15 mouse cellular contexts compared by ENCODE assay signal in the genomic region with DNA sequence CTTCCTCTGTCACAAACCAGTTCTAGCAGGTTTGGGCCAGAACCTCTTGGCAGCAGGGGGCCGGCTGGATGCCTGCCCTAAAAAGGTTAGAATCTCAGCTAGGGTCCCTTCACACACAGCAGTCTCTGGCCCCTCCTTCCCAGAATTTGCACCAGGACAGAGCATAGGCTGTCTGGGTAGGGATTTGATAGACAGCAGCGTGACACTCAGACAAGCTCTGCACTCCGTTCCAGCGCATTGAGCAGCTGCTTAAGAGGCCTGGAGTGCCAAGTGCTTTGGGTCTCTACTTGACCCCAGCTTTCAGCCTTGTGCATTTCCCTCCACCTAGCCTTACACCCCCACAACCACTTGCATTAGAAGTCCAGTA. TPM values are rescaled to one million over a fixed set of nuclear protein-coding genes. Genes with fewer than 3 reads are reported as not detected.
DNase-seq lines count a peak whose midpoint lies in the region; ATAC-seq lines count a peak whose summit lies in the region.
"Had no signal": no experiment of that assay in that cellular context is flagged by ENCODE, and none has a peak within 500 bp of the region (broad histone marks: within the 10 kb centered on the region; RNA-seq: fewer than 3 reads in every experiment).

No protein-coding gene starts in this region.

- H3K36me3 ChIP-seq in hindbrain, embryonic 11.5 days (ENCODE audit: control insufficient read depth, insufficient read depth, low read length), result no peaks in the 10 kb centered on the region
- no peaks in the 10 kb centered on the region for H3K36me3 ChIP-seq in hindbrain, embryonic 16.5 days (ENCODE audit: control insufficient read depth, insufficient read depth, low read length)
- no peaks in the 10 kb centered on the region for H3K36me3 ChIP-seq in neural tube, embryonic 11.5 days (ENCODE audit: control insufficient read depth, insufficient read depth, low read length)
- no peaks in the 10 kb centered on the region for H3K36me3 ChIP-seq in neural tube, embryonic 15.5 days
- H3K36me3 ChIP-seq in embryonic facial prominence, embryonic 15.5 days, result no peaks in the 10 kb centered on the region

- H3K4me3 ChIP-seq in hindbrain, embryonic 11.5 days (ENCODE audit: low read depth, low read length), result no peak overlapping the region
- no peak overlapping the region for H3K4me3 ChIP-seq in hindbrain, embryonic 16.5 days (ENCODE audit: low read length)
- no peak overlapping the region for H3K4me3 ChIP-seq in neural tube, embryonic 11.5 days (ENCODE audit: low read depth, low read length)
- H3K4me3 ChIP-seq in neural tube, embryonic 15.5 days (replicated peaks), result no peak overlapping the region
- peak overlapping the region; percentile 32 for H3K4me3 ChIP-seq in embryonic facial prominence, embryonic 15.5 days (replicated peaks)

- H3K27ac ChIP-seq in hindbrain, embryonic 11.5 days (ENCODE audit: low read depth, low read length), result no peak overlapping the region
- H3K27ac ChIP-seq in hindbrain, embryonic 16.5 days (ENCODE audit: low read depth, low read length), result no peak overlapping the region
- H3K27ac ChIP-seq in neural tube, embryonic 11.5 days (ENCODE audit: low read depth, low read length), result no peak overlapping the region
- H3K27ac ChIP-seq in neural tube, embryonic 15.5 days (replicated peaks), result no peak overlapping the region
- peak overlapping the region; percentile 65; the same call in 1 of the 2 replicates for H3K27ac ChIP-seq in embryonic facial prominence, embryonic 15.5 days (replicated peaks)
- H3K27ac ChIP-seq: liver, embryonic 14.5 days had no signal

- no peak overlapping the region for H3K9ac ChIP-seq in hindbrain, embryonic 11.5 days (ENCODE audit: low read depth, low read length)
- no peak overlapping the region for H3K9ac ChIP-seq in hindbrain, embryonic 16.5 days (ENCODE audit: low read depth, low read length)
- no peak overlapping the region for H3K9ac ChIP-seq in neural tube, embryonic 11.5 days (ENCODE audit: low read length)
- no peak overlapping the region for H3K9ac ChIP-seq in neural tube, embryonic 15.5 days (replicated peaks)
- H3K9ac ChIP-seq in embryonic facial prominence, embryonic 15.5 days, result no peak overlapping the region
- H3K9ac ChIP-seq: liver, embryonic 14.5 days had no signal

- H3K4me1 ChIP-seq in hindbrain, embryonic 11.5 days (replicated peaks; ENCODE audit: control insufficient read depth, insufficient read depth, low read length), result peaks cover 14% of the 10 kb centered on the region; the same call in 1 of the 2 replicates
- peaks cover 9% of the 10 kb centered on the region for H3K4me1 ChIP-seq in hindbrain, embryonic 16.5 days (ENCODE audit: control insufficient read depth, insufficient read depth, low read depth, low read length)
- peaks cover 10% of the 10 kb centered on the region; the same call in 1 of the 2 replicates for H3K4me1 ChIP-seq in neural tube, embryonic 11.5 days (ENCODE audit: control insufficient read depth, insufficient read depth, low read length)
- H3K4me1 ChIP-seq in neural tube, embryonic 15.5 days, result peaks cover 26% of the 10 kb centered on the region
- peaks cover 52% of the 10 kb centered on the region for H3K4me1 ChIP-seq in embryonic facial prominence, embryonic 15.5 days

- H3K27me3 ChIP-seq in hindbrain, embryonic 11.5 days (ENCODE audit: control insufficient read depth, insufficient read depth, low read length), result peaks cover 83% of the 10 kb centered on the region
- peaks cover 62% of the 10 kb centered on the region for H3K27me3 ChIP-seq in hindbrain, embryonic 16.5 days (replicated peaks; ENCODE audit: control insufficient read depth, insufficient read depth, low read length)
- peaks cover 77% of the 10 kb centered on the region for H3K27me3 ChIP-seq in neural tube, embryonic 11.5 days (ENCODE audit: control insufficient read depth, insufficient read depth, low read length)
- H3K27me3 ChIP-seq in neural tube, embryonic 15.5 days (replicated peaks), result peaks cover 96% of the 10 kb centered on the region
- peaks cover 87% of the 10 kb centered on the region for H3K27me3 ChIP-seq in embryonic facial prominence, embryonic 15.5 days

- 1% methylated on average over 4 of the region's 4 CpGs for WGBS in hindbrain, embryonic 11.5 days
- 11% methylated on average over 4 of the region's 4 CpGs for WGBS in hindbrain, embryonic 16.5 days
- 1% methylated on average over 4 of the region's 4 CpGs for WGBS in neural tube, embryonic 11.5 days
- 2% methylated on average over 4 of the region's 4 CpGs for WGBS in neural tube, embryonic 15.5 days
- WGBS in embryonic facial prominence, embryonic 15.5 days, result 22% methylated on average over 4 of the region's 4 CpGs

- ATAC-seq in hindbrain, embryonic 11.5 days (ENCODE audit: low FRiP score), result no peak
- no peak for ATAC-seq in hindbrain, embryonic 16.5 days
- no peak for ATAC-seq in neural tube, embryonic 11.5 days (ENCODE audit: insufficient read depth, low FRiP score, low TSS enrichment)
- ATAC-seq in neural tube, embryonic 15.5 days (ENCODE audit: low FRiP score), result no peak
- no peak for ATAC-seq in embryonic facial prominence, embryonic 15.5 days (ENCODE audit: insufficient number of reproducible peaks, low FRiP score, low TSS enrichment, low read depth)
- no peak for ATAC-seq in inflammation-experienced regulatory T-cells, adult 6 months
- ATAC-seq in granulocyte monocyte progenitor cell, adult 5-6 weeks (replicated peaks; ENCODE audit: poor library complexity, severe bottlenecking), result no peak
- ATAC-seq: Patski had no signal

- H3K9me3 ChIP-seq in hindbrain, embryonic 11.5 days (ENCODE audit: control insufficient read depth, low read length), result no peaks in the 10 kb centered on the region
- H3K9me3 ChIP-seq in hindbrain, embryonic 16.5 days (ENCODE audit: control insufficient read depth, low read length), result no peaks in the 10 kb centered on the region; the same call in 1 of the 2 replicates
- no peaks in the 10 kb centered on the region for H3K9me3 ChIP-seq in neural tube, embryonic 11.5 days (ENCODE audit: control insufficient read depth, low read length)
- H3K9me3 ChIP-seq in neural tube, embryonic 15.5 days (replicated peaks), result no peaks in the 10 kb centered on the region
- H3K9me3 ChIP-seq in embryonic facial prominence, embryonic 15.5 days (replicated peaks), result no peaks in the 10 kb centered on the region

- no peak overlapping the region for H3K4me2 ChIP-seq in hindbrain, embryonic 11.5 days (replicated peaks; ENCODE audit: low read depth, low read length)
- H3K4me2 ChIP-seq in hindbrain, embryonic 16.5 days (ENCODE audit: low read length), result no peak overlapping the region
- H3K4me2 ChIP-seq in neural tube, embryonic 11.5 days (ENCODE audit: low read depth), result no peak overlapping the region
- no peak overlapping the region for H3K4me2 ChIP-seq in neural tube, embryonic 15.5 days
- peak overlapping the region; percentile 88 for H3K4me2 ChIP-seq in embryonic facial prominence, embryonic 15.5 days (replicated peaks)

- peak; percentile 66 for DNase-seq in hindbrain, embryonic 11.5 days (ENCODE audit: low spot score)
- DNase-seq in neural tube, embryonic 11.5 days (ENCODE audit: low spot score), result peak; percentile 52
- DNase-seq in MN1 (ENCODE audit: low spot score), result no peak
- DNase-seq: adrenal gland, adult 8-10 months; cerebellum, postnatal 10 days; gastrocnemius, postnatal 25 days; lung, postnatal 4 days; thymus, postnatal 4 days had no signal

RNA-seq across cellular contexts. Expression of gene Six2, which starts 2.9 kb away (rescaled TPM):
- 6.8 and 8.3 TPM in 2 replicates for polyA plus RNA-seq in hindbrain, embryonic 11.5 days (2014; fragmentation: Nextera tagmentation; extraction: Ambion mirVana)
- 0.36 and 0.51 TPM in 2 replicates for polyA plus RNA-seq in hindbrain, embryonic 16.5 days (2015; fragmentation: Nextera tagmentation; extraction: Ambion mirVana)
- 1.5 and 2.1 TPM in 2 replicates for polyA plus RNA-seq in neural tube, embryonic 11.5 days (2014; fragmentation: Nextera tagmentation; extraction: Ambion mirVana)
- 1.3 TPM in 1 of 2 replicates, not detected in the other for polyA plus RNA-seq in neural tube, embryonic 15.5 days (2015; fragmentation: Nextera tagmentation; extraction: Ambion mirVana)
- polyA plus RNA-seq in embryonic facial prominence, embryonic 15.5 days (2015; fragmentation: Nextera tagmentation; extraction: Ambion mirVana), result 8.2 and 10.7 TPM in 2 replicates
- polyA plus RNA-seq in inflammation-experienced regulatory T-cells, adult 6 months (2017; shearing (Covaris generic)), result not detected
- not detected in 2 replicates for total RNA-seq in granulocyte monocyte progenitor cell, adult 5-6 weeks (2014; fragmentation: Nextera tagmentation)
- not detected in 2 replicates for total RNA-seq in granulocyte monocyte progenitor cell, adult 5-6 weeks (2017)
- polyA plus RNA-seq: Patski had no signal
